Mouse (Mus musculus) heart, embryonic 14.5 days (tissue): ENCODE measurements around the gene Dnase1l2. TPM values are rescaled to one million over a fixed set of nuclear protein-coding genes. Genes with fewer than 3 reads are reported as not detected.

ENCODE experiments used
- ATAC-seq: fragments of 200-750 bp; cut with Nextera tagmentation; 2 replicates; pipeline ENCODE4 v1.8.0; 2017; ENCODE audit warnings: low read depth, moderate TSS enrichment; ENCODE audit not compliant: insufficient number of reproducible peaks, insufficient read depth, low FRiP score
- H3K27ac ChIP-seq, 2 experiments: fragments of 200-500 bp in 1 of 2; fragments of 300-500 bp in 1 of 2; sonication (generic) in 1 of 2; replicated peaks in 1 of 2; 2 replicates each; pipeline ENCODE4 v1.5.1; 2012 to 2014; ENCODE audit warnings: low read depth in 2 of 2, low read length in 2 of 2, control low read depth in 1 of 2, mild to moderate bottlenecking in 1 of 2, mixed read lengths in 1 of 2; ENCODE audit not compliant: control insufficient read depth in 1 of 2, insufficient read depth in 1 of 2
- H3K27me3 ChIP-seq: fragments of 300-500 bp; sonication (generic); 2 replicates; pipeline ENCODE4 v1.6.1; 2014; ENCODE audit warnings: mild to moderate bottlenecking, low read length, control low read depth; ENCODE audit not compliant: control insufficient read depth, insufficient read depth
- H3K36me3 ChIP-seq: fragments of 300-500 bp; sonication (generic); 2 replicates; pipeline ENCODE4 v1.6.1; 2014; ENCODE audit warnings: mild to moderate bottlenecking, control low read depth, low read length, mixed read lengths; ENCODE audit not compliant: control insufficient read depth, insufficient read depth
- H3K4me1 ChIP-seq, 2 experiments: fragments of 200-500 bp in 1 of 2; fragments of 300-500 bp in 1 of 2; sonication (generic) in 1 of 2; 2 replicates each; pipeline ENCODE4 v1.6.1; 2012 to 2014; ENCODE audit warnings: low read length in 2 of 2, control low read depth in 1 of 2, mixed read lengths in 1 of 2; ENCODE audit not compliant: control insufficient read depth in 2 of 2, insufficient read depth in 2 of 2
- H3K4me2 ChIP-seq: fragments of 300-500 bp; sonication (generic); 2 replicates; pipeline ENCODE4 v1.6.1; 2014; ENCODE audit warnings: mild to moderate bottlenecking, low read length
- H3K4me3 ChIP-seq, 2 experiments: fragments of 200-500 bp in 1 of 2; fragments of 300-500 bp in 1 of 2; sonication (generic) in 1 of 2; 2 replicates each; pipeline ENCODE4 v1.5.1; 2012 to 2014; ENCODE audit warnings: low read length in 2 of 2, mild to moderate bottlenecking in 2 of 2, control low read depth in 1 of 2, low read depth in 1 of 2, moderate library complexity in 1 of 2; ENCODE audit not compliant: control insufficient read depth in 1 of 2, insufficient read depth in 1 of 2
- H3K9ac ChIP-seq: fragments of 300-500 bp; sonication (generic); 2 replicates; pipeline ENCODE4 v1.6.1; 2014; ENCODE audit warnings: mild to moderate bottlenecking, low read length
- H3K9me3 ChIP-seq: fragments of 300-500 bp; sonication (generic); 2 replicates; pipeline ENCODE4 v1.6.1; 2016; ENCODE audit warnings: low read length, control low read depth; ENCODE audit not compliant: control insufficient read depth
- WGBS: fragments of 180-500 bp; shearing (Covaris S2); extraction: QIAGEN DNeasy Blood & Tissue Kit; methylation state at CpG from one replicate; pipeline ENCODE4 v1.1.7; 2014; 5-methylcytosine and 5-hydroxymethylcytosine counted together
- polyA plus RNA-seq: library from polyadenylated mRNA; unstranded; fragments of >200 nt; fragmentation: Nextera tagmentation; extraction: Ambion mirVana; gene quantifications from 2 replicates; pipeline ENCODE4 v1.2.1, GENCODE M21; 2014

Gene Dnase1l2
- polyA plus RNA-seq, 1 experiment from 2014 or later = 1.5 TPM

DNA sequence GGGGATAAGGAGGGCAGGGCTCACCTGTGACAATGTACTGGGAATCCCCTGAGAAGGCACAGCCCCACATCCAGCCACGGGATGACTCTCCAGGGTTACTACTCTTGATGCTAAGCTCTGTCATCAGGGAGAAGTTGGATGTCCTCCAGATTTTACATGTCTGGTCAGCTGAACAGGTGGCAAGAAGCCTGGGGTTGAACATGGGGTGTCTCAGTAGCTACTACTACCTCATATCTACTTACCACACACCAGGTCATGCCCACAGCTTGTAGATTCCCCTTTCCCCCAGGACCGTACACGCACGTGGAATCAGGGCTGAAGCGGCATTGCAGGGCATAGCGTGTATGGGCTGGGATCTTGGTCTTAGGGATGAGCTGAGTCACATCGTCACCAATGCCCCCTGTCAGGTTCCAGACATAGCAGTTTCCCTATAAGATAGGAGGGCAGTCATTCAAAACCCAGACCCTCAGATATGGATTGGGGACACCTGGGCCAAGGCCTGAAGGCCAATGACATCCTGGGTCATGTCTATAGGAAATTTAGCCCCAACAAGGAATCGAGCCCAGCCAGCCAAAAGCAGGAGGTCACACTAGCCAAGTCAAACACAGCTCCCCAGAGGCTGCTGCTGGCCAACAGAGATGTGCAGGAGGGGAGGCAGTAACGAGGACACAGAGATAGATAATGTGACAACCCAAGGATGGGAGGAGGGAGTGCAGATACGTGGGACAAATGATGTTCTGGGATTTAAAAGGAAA is 33.3 kb upstream of the Dnase1l2 start:
- Histone ChIP-seq H3K27me3 (no peaks in the 10 kb centered on the region), H3K9ac (no peak overlapping the region), H3K36me3 (peaks cover 56% of the 10 kb centered on the region), H3K4me1 (peaks cover 22 to 28% of the 10 kb centered on the region in 2 experiments), H3K4me3 (no peak overlapping the region), H3K9me3 (no peaks in the 10 kb centered on the region), H3K4me2 (no peak overlapping the region), H3K27ac (no peak overlapping the region)
- WGBS = 87% methylated on average over 10 of the region's 10 CpGs
- no peak for ATAC-seq

DNA sequence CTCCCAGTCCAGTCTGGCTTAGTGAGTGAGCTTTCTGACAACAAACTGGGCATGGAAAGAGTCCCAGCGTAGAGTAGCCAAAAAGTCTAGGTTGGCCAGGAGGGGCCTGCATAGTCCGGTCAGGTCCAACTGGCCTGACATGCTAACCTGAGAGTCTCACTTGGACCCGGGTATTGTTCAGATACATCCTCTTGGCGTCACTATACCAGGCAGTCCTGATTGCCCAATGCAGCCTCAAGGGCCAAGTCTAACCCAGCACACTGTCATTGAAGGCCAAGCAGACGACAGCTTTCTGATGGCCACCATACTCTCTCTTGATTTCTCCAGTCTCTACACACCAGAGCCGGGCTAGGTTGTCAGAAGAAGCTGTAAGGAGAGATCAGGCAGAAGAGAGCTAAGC is 32.7 kb upstream of the Dnase1l2 start:
- Histone ChIP-seq H3K9ac (no peak overlapping the region), H3K9me3 (no peaks in the 10 kb centered on the region), H3K4me3 (no peak overlapping the region), H3K4me1 (peaks cover 22 to 28% of the 10 kb centered on the region in 2 experiments), H3K27ac (no peak overlapping the region), H3K36me3 (peaks cover 56% of the 10 kb centered on the region), H3K27me3 (no peaks in the 10 kb centered on the region), H3K4me2 (no peak overlapping the region)
- WGBS = 85% methylated on average over 6 of the region's 6 CpGs
- ATAC-seq = no peak

DNA sequence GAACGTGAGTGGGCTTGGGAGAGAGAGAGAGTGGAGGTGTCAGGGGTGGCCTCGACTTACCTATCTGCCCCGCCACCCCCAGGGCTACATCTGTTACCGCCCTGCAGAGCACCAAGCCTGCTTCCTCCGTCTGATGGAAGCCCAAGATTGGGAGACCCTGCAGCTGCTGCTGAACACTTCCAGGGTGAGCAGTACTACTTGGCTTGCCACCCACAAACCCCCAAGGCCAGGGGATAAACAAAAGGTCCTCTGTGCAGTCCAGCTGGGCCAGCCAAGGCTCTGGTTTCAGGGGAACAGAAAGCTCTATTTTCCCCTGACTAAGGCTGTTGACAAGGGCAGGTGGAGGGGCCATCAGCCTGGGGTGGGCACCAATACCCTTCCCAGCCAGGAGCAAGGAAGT is 31.7 kb upstream of the Dnase1l2 start:
- H3K9ac ChIP-seq = no peak overlapping the region; the same call in 1 of the 2 replicates
- no peaks in the 10 kb centered on the region for H3K9me3 ChIP-seq
- peaks cover 22 to 28% of the 10 kb centered on the region in 2 experiments for H3K4me1 ChIP-seq
- no peak overlapping the region for H3K27ac ChIP-seq
- ATAC-seq = no peak
- peaks cover 56% of the 10 kb centered on the region for H3K36me3 ChIP-seq
- H3K4me2 ChIP-seq = no peak overlapping the region
- H3K27me3 ChIP-seq = no peaks in the 10 kb centered on the region
- 79% methylated on average over 5 of the region's 5 CpGs for WGBS
- H3K4me3 ChIP-seq = no peak overlapping the region

DNA sequence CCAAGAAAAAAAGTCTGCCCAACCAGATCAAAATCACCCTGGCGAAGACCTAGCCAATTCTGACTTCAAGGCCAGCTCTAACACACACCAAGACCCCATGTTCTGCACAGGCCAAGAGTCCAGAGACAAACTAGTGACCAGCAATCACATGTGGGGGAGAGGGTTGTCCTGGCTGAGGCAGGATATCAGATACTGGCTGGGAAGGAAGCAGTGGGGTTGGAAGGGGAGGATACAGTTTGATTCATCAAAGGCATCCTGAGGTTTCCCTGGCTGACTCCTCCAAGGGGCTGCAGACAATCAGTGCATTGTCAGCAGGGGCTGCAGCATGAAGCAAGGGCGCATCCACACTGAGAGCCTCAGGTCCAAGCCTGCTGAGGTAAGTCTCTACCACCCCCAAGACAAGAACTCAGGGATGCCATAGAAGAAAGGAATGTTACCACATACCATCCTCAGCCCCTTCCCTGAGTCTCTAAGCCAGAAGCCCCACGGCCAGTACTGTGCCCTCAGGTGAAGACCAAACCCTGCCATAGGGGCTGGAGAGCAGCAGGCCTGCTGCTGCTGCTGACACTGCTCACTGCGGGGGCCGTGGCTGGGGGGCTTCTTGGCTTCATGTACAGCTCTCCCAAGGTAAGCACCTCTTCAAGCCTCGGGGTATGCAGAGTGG is 30.8 kb upstream of the Dnase1l2 start, which contains the start of gene Bricd5:
Gene Bricd5, plus strand, starts transcription at position 273 of the 664 bp plus-strand sequence.
- peak within 1 kb of the TSS; percentile 98 for H3K4me2 ChIP-seq
- peaks cover 22 to 28% of the 10 kb centered on the region in 2 experiments for H3K4me1 ChIP-seq
- H3K27ac ChIP-seq = peak within 1 kb of the TSS in 1 of 2 experiments; percentile 37; a peak in 2 of 4 replicates
- peak within 1 kb of the TSS; percentile 95 for H3K9ac ChIP-seq
- WGBS = 69% methylated on average over 6 of the region's 6 CpGs
- ATAC-seq = no peak
- no peaks in the 10 kb centered on the region for H3K27me3 ChIP-seq
- peak within 1 kb of the TSS in 1 of 2 experiments; percentile 93; a peak in 1 of 4 replicates for H3K4me3 ChIP-seq
- peaks cover 56% of the 10 kb centered on the region for H3K36me3 ChIP-seq
- no peaks in the 10 kb centered on the region for H3K9me3 ChIP-seq

DNA sequence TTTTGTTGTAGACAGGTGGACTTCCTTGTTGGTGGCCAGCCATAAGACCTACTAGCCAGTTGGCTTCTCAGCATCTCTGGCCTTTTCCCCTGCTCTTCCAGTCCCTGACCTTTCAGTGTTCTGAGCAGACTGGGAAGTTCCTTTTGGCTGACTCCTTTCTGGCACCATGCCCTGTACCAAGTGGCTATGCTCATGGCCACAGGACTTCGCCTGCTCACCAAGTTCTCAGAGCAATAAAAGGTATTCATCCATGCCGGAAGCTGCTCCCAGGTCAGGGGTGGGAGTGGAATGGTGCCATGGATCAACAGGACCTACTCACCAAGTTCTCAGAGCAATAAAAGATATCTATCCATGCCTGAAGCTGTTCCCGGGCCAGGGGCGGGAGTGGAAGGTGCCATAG is 29.6 kb upstream of the Dnase1l2 start:
- Histone ChIP-seq H3K36me3 (peaks cover 54% of the 10 kb centered on the region), H3K9ac (peak overlapping the region; percentile 95), H3K4me1 (peaks cover 16 to 23% of the 10 kb centered on the region in 2 experiments), H3K27ac (peak overlapping the region; percentile 8 to 37; a peak in 2 of 4 replicates), H3K9me3 (no peaks in the 10 kb centered on the region), H3K4me2 (peak overlapping the region; percentile 98), H3K27me3 (no peaks in the 10 kb centered on the region), H3K4me3 (peak overlapping the region in 1 of 2 experiments; percentile 93; a peak in 2 of 4 replicates)
- WGBS = 61% methylated on average over 4 of the region's 4 CpGs
- ATAC-seq = no peak

DNA sequence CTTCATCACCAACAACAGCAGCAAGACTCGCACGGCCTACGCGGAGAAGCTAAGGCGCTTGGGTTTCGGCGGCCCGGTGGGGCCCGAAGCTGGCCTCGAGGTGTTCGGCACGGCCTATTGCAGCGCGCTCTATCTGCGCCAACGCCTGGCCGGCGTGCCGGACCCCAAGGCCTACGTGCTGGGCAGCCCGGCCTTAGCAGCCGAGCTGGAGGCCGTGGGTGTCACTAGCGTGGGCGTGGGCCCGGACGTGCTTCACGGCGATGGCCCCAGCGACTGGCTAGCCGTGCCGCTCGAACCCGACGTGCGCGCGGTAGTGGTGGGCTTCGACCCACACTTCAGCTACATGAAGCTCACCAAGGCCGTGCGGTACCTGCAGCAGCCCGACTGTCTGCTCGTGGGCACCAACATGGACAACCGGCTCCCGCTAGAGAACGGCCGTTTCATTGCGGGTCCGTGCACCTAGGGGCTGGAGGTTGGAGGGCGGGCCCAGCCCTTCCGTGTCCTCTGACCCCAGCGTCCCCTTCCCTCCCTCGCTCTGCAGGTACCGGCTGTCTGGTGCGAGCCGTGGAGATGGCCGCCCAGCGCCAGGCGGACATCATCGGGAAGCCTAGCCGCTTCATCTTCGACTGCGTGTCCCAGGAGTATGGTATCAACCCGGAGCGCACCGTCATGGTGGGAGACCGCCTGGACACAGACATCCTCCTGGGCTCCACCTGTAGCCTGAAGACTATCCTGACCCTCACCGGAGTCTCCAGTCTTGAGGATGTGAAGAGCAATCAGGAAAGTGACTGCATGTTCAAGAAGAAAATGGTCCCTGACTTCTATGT is 28.0 kb upstream of the Dnase1l2 start:
- WGBS = under 1% methylated on average over 68 of the region's 68 CpGs
- peaks cover 38% of the 10 kb centered on the region for H3K36me3 ChIP-seq
- peak overlapping the region; percentile 70 to 93 for H3K4me3 ChIP-seq
- H3K4me2 ChIP-seq = peak overlapping the region; percentile 98
- H3K27ac ChIP-seq = peak overlapping the region; percentile 59 to 83
- peak; percentile 29 for ATAC-seq
- no peaks in the 10 kb centered on the region for H3K27me3 ChIP-seq
- peak overlapping the region; percentile 95 for H3K9ac ChIP-seq
- H3K4me1 ChIP-seq = peaks cover 16 to 23% of the 10 kb centered on the region in 2 experiments
- H3K9me3 ChIP-seq = no peaks in the 10 kb centered on the region

DNA sequence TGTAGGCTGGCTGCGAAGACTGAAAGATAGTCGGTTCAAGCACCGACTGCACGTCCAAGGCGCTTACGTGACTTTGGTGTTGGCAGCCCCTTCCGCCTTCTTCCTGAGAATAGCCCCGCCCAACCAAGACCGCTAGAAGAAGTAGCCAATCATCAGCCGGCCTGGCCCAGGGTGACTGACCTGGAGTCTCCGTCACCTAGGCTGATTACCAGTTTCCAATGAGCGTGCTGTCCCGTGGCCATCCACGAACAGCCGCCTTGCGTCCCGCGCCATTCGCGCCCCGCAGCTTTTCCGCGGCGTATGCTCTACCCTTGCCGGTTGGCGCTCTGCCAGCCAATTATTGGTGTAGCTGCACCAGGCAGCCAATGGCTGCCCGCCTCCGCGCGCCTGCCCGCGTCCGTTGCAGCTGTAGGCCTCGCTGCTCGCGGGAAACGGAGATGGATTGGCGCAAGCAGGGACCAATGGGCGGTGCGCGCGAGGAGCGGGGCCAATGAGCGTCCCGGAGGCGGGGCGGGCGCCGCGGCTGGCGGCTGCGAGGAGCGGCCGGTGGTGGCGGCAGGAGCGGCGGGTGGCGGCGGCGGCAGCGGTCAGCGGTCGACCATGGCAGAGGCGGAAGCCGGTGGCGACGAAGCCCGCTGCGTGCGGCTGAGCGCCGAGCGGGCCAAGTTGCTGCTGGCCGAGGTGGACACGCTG is 27.2 kb upstream of the Dnase1l2 start, which contains the start of the genes E4f1 and Pgp:
Gene E4f1, minus strand, starts transcription at position 404 of the 693 bp plus-strand sequence.
Gene Pgp, plus strand, starts transcription at position 483 of the 693 bp plus-strand sequence.
- Histone ChIP-seq H3K9me3 (no peaks in the 10 kb centered on the region), H3K27me3 (no peaks in the 10 kb centered on the region), H3K4me1 (peaks cover 16 to 23% of the 10 kb centered on the region in 2 experiments), H3K9ac (peak within 1 kb of the TSS; percentile 95), H3K4me2 (peak within 1 kb of the TSS; percentile 98), H3K36me3 (peaks cover 29% of the 10 kb centered on the region), H3K27ac (peak within 1 kb of the TSS; percentile 83 to 90), H3K4me3 (peak within 1 kb of the TSS; percentile 70 to 93)
- ATAC-seq = peak; percentile 97
- under 1% methylated on average over 69 of the region's 75 CpGs for WGBS
